Mouse (Mus musculus): ENCODE measurements around the gene Hsd17b2. TPM values are rescaled to one million over a fixed set of nuclear protein-coding genes. Genes with fewer than 3 reads are reported as not detected.
A peak's percentile ranks its signal among the peaks of the same experiment; 100 is the strongest.

Gene Hsd17b2
- total RNA-seq (2021): under 1 TPM in 1 of 2 experiments, not detected in 1; 0.66 TPM
- long read RNA-seq, experiment 1: 0 reads
- long read RNA-seq, experiment 2: 0 reads

DNA sequence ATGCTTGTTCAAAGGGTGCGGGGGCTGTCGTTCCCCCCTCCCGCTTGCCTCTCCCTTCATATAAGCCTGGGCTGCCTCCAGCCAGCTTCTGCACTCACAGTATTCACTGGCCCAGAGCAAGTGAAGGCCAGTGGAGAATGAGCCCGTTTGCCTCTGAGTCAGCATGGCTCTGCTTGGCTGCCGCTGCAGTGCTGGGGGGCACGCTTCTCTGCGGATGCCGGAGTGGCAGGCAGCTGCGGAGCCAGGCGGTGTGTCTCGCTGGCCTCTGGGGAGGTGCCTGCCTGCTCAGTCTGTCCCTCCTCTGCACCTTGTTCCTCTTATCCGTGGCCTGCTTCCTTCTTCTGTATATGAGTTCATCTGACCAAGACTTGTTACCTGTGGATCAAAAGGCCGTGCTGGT lies at the start of gene Hsd17b2:
TSS of gene Hsd17b2 (plus strand) at position 46 of the 400 bp plus-strand sequence.
- no peak for DNase-seq

DNA sequence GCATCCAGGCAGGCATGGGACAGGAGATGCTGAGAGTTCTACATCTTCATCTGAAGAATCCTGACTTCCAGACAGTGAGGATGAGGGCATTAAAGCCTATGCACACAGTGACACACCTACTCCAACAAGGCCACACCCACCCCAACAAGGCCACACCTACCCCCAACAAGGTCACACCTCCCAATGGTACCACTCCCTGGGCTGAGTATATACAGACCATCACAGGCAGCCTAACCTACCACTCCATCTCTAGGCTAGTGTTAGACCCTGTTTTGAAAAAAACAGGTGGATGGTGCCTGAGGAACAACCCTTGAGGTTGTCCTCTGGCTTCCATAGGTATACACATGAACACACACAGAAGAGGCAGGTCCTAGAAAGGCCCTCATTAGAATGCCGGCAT lies 49.4 kb upstream of the Hsd17b2 start:
- no peak for DNase-seq

GRCm38 (mm10) chr8:117658990-117659389 lies 42.7 kb upstream of the Hsd17b2 start:
- no peak for DNase-seq

GRCm38 (mm10) chr8:117660358-117661031 lies 41.2 kb upstream of the Hsd17b2 start:
- DNase-seq: no peak

- no peak for DNase-seq
Measured at GRCm38 (mm10) chr8:117667349-117668124, 34.2 kb upstream of the Hsd17b2 start.

DNA sequence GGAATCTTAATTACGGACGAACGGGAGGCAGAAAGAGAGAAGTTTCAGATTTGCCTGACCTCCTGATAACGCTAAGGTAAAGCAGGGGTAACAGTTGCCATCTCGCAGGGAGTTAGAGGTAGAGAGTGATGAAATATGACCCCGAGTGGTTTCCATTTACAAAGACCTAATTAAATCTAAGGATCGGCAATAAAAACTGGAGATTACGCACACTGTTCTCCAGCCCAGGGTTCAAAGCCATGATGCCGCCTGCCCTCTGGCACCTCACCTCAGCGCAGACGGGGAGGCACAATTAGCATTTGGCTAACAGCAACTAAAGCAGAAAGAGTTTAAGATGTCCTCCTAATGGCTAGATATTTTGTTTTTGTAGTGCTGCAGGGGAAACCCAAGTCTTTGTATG lies 31.2 kb upstream of the Hsd17b2 start:
- DNase-seq: no peak

DNA sequence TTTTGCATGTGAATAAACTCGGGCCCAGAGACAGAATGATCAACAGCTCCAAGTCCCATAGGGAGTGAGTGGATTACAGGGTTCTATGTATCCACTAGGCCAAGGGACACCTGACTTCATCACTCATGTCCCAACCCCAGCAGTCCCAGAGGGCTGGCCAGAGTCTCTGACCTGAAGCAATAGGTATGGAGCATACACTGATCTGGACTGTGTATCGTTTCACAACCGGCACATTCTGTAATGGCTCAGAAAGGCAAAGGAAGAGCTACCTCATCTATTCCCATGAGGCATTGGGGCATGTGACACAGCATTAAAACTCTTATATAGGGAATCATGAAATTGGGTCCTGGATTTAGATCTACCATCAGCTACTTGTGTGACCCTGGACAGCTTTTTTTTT lies 29.1 kb upstream of the Hsd17b2 start:
- DNase-seq: no peak

GRCm38 (mm10) chr8:117673430-117673830 lies 28.3 kb upstream of the Hsd17b2 start, which contains the start of gene Sdr42e1:
Gene Sdr42e1, minus strand, starts transcription at chr8:117673689.
- peak; percentile 40 to 62 for DNase-seq

DNA sequence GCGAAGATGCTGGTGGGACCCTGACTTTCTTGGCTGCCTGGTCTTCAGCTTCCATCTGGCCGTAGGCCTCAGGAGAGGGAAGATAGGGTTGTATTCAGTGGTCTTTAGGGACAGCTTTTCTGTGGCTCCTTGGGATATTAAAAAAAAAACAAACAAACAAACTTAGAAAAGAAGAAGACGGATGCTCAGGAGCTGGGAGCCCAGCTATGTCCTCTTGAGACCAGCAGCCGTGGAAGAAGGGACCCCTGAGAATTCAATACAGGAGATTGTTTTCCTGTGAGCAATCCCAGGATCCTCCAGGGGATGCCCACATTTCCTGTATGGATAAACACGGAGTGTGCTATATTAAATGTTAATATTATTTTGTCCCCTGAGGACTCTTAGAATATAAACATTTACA lies 26.5 kb upstream of the Hsd17b2 start:
- no peak for DNase-seq

GRCm38 (mm10) chr8:117676460-117676859 lies 25.2 kb upstream of the Hsd17b2 start:
- DNase-seq: no peak

DNA sequence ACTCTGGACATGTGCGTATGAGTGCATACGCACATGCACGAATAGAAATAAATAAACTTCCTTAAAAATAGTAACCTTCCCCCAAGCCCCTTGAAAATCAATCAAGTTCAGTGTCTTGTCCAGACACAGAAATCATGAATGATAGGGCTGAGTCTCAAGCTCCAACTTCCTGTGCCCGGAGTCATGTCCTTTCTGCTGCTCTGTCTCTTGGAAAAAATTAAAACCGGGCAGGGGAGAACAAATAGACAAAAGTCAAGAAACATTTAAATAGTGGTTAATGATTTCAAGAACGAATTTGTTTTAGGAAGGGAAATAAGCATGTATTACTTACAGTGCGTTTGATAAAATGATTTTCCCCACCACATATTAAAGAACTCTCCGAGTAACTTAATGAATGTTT lies 24.7 kb upstream of the Hsd17b2 start:
- DNase-seq: no peak

DNA sequence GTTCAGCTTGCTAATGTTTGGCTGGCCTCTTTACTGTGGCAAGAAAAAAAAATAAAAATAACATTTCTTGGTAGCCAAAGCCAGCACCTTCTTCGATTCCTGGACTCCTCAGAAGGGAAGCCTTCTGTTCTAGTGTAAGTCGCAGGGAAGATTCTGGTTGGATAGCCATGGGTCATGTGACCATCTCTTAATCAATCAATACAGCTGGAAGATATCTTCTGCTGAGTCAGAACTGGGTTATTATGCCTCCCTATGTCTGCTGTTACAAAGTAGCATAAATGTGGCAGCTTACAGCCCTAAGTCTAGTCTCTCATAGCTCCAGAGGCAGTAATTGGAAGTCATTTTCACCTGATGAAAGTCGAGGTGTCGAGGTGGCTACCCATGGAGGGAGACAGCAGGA lies 23.1 kb upstream of the Hsd17b2 start:
- DNase-seq: no peak

GRCm38 (mm10) chr8:117683925-117684472 lies 17.7 kb upstream of the Hsd17b2 start:
- no peak for DNase-seq

DNA sequence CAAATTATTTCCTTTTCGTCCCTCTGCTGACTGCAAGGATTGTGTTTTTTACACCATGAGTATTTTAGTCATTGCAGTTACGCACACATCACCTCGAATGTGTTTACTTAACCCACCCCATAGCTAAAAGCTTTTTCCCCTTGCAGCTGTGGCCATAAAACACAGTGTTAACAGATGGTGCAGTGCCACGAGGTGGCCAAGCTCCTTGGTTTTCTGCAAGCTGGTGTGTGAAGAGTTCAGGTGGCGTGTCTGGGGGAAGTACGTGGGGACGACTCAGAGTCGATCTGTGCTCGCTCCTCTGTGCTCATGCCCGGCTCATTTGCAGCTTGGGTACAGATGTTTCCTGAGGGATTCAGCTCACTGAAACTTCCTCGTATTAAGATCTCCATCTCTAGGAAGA lies 17.2 kb upstream of the Hsd17b2 start:
- DNase-seq: no peak

DNA sequence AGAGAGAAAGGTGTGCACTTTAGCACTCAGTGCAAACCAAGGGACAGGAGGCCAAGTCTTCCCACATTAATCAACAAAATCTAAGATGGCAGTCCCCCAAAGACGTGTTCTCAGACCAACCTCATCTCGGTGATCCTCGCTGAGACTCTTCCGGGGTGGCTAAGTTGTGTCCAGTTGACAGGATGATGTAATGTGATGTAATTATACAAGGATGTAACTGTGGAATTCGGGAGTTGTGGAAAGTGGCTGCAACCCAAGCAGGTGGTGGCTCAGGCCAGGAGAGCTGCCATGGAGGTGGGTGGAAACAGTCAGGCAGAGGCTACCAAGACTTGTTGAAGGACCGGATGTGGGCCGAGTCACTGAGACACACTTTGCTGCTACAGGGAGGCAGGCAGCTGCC lies 13.8 kb upstream of the Hsd17b2 start:
- DNase-seq: no peak

- no peak for DNase-seq
Measured at GRCm38 (mm10) chr8:117692131-117692530, 9.6 kb upstream of the Hsd17b2 start.

- DNase-seq: no peak
Measured at GRCm38 (mm10) chr8:117695636-117696035, 6.1 kb upstream of the Hsd17b2 start.

GRCm38 (mm10) chr8:117697248-117697647 lies 4.5 kb upstream of the Hsd17b2 start:
- DNase-seq: peak; percentile 37 to 41

- DNase-seq: no peak
Measured at GRCm38 (mm10) chr8:117700699-117701098, 1.0 kb upstream of the Hsd17b2 start.

- DNase-seq: no peak
Measured at GRCm38 (mm10) chr8:117701246-117701645, 458 bp upstream of the Hsd17b2 start.

DNA sequence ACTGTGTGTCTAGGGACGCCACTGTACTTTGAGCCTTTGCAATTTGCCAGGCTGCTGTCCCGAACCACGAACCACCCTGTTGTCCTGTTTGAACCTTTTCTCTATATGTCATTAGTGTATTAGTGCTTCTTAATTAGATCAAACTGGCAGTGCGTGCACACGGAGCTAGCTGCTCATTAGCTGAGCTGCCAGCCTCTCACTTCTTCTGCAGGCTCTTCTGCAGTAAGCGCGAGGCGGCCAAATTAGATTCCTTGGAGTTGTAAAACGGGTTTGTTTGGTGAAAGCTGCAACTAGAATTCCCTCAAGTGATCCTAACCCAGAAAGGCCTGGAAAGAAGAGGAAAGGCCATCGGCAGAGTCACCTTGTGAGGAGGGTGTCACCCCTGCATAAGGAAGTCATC lies 997 bp downstream of the Hsd17b2 start:
- no peak for DNase-seq

- no peak for DNase-seq
Measured at GRCm38 (mm10) chr8:117706141-117706540, 4.4 kb downstream of the Hsd17b2 start.

DNA sequence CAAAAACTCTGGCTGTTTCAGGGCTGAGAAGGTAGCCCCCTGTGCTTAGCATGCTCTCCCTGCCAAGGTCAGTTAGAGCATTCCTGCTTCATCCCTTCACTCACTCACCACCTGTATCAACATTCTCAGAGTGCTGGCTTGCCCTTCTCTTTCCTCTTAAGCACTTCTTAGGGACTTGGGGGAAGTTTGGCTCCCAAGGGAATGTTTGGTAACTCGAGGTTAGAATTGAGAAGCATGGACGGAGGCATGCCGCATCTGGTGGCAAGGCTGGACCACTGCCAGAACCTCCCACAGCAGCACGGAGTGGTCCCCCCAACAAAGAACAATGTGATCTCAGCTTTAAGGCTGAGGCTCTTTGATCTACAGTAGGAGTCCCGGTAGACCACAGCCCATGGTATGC lies 10.5 kb downstream of the Hsd17b2 start:
- DNase-seq: no peak
